Mouse (Mus musculus) mouse trophoblast stem cell (cell line): Measurements from ENCODE around the gene Casp7.
"Not testable (repeated sequence)": the region's sequence is repeated elsewhere in the genome, so short reads cannot be mapped to it uniquely, and the experiment has no call there.

ENCODE experiments used
- in situ Hi-C, 2 experiments: fragments of 300-500 bp; cut with MseI, MboI; formaldehyde crosslinking; loops; 2 replicates in 1 of 2; 3 replicates in 1 of 2; pipeline ENCODE4 v1.15.1; 2025

Casp7 gene

DNA sequence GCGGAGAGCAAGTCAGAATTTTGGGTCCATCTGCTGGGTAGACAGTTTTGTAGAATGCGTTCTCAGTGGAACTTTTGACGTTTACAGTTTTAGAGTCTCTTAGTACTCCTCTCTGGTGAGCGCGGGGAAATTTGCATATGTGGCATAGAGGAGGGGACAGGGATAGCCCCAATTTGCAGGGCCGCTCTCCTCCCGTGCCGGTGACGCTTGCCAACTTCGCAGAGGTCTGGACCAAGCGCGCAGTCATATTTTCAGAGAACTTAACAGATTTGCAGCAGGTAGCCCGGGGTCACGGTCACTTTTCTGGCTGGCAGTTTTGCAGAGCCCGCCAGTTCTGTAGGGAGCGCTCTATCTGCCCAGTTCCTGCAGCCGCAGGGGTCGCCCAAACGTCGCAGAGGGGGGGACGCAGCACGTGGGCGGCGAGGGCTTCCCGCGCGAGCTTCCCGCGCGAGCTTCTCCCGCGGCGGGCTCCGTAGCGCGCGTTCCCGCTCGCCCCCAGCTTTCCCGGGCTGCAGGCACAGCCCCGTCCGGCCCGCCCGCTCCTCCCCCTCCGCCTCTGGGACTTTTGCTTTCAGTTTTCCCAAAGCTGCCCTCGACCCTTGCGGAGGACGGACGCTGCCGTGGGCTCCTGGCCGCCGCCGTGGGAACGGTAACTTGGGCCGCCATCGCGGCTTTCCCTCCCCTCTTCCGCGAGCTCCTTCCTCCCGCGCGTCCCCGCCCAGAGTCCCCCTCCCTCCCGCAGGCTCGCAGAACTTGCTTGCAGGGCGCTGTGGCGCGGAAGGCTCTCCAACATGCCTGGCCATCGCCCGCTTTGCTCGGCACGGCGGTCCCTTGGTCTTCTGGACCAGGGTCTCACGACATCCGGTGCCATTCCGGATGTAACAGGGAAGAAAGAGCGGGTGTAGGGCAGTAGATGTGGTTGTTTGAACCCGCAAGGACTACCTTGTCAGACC lies at the start of gene Casp7:
TSS of gene Casp7 (plus strand) at position 461 of the 953 bp plus-strand sequence.
- in situ Hi-C loops: no loop called here

DNA sequence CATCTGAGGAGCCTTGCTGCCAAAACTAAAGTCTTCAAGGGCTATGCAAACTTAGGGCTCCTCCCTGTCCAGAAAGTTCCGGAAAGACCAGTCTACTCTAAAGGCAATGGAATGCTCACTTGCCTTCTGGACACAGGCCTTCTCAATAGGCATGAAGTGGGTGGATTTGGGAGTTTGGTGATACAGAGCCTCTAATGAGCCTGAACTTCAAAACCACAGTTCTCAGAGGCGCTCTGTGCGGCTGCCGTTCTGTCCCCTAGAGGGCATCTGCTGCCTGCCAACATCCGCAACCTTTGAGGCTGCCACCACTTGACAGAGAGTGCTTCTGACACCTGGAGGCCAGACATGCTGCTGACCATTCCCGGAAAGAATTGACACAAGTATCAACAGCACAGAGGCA lies 47.6 kb upstream of the Casp7 start:
- in situ Hi-C loops: no loop called here

DNA sequence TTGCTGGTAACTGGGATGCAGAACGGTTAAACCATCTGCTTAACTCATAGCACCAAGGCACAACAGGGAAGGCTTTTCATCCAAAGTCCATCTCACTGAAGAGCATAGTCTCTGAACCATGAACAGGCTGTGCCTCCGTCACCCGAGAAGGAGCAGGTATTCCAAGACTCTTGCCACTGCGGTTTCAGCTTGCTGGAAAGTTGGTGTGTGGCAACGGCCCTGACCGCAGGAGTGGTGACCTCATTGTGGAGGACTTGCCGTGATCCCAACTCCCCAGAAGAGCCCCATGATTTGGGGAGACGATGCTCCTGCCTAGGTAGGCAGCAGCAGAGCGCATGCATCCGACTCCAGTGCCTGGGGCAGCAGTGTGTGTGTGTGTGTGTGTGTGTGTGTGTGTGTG lies 43.2 kb upstream of the Casp7 start:
- in situ Hi-C loops: no loop called here

DNA sequence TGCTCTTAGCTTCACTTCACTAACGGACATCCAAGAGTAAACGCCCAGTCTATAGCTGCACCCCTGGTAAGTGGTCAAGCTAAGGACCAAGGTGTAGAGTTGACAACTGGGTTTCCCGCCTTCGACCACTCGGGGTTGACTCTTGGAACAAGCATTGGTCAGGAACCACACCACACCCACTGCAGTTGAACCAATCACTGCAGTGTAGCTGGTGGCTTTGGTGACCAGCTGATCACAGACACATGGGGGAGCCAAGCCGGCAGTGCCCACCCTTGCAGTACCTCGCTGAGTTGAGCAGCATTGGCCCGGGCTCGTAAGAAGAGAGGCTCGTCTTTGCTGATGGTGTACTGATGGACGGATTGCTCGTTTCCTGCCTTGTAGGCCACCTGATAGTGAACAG lies 41.7 kb upstream of the Casp7 start:
- in situ Hi-C loops: no loop called here

DNA sequence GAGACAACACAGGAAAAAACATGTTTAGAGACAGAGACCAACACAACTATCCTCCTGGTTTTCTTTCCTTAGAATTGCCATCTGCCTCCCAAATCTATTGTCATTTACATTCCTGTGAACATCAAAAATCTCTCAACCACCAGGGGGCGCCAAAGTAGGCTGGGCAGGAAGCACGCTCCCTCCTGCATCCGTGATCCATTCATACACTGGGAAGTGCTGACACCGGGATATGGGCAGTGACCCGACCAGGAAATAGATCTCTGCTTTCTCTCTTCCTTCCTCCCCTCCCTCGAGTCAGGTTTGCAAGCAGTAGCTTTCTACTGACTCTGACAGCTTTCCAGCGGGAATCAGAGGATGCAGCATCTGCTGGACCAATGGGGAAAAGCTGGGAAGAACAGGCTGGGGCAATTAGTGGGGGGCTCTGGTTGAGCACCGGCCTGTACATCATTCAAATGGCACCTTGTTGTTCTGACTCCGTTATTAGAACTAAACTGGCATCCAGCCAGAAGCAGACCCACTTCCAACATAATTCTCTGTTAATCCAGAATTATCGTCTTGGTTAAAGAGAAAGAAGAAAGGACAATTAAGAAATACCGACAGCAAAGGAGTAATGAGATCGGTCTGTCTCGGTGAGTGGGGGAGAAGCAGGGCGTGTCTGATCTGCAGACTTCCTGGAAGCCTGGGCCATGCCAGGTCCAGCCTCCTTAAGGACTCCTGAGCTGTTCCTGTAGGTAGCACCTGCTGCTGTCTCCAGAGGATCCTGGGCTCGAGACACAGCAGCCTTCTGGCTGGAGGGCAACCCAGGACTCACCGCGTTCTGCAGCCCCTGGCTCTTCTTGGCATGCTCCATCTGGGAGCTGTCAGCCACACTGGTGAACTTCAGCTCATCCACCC lies 40.2 kb upstream of the Casp7 start:
- in situ Hi-C loops: no loop called here

DNA sequence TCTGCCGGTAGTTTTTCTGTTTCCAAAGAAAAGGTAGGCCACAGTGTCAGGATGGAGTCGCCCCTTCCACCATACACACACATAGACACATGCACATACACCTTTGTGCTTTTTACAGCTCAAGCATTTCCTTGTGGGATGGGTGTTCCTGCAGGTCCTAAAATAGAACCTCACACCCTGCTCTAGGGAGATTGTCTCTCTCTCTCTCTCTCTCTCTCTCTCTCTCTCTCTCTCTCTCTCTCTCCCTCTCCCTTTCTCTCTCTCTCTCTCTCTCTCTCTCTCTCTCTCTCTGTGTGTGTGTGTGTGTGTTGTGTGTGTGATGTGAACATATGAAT lies 39.6 kb upstream of the Casp7 start:
- in situ Hi-C loops: not testable (repeated sequence)

DNA sequence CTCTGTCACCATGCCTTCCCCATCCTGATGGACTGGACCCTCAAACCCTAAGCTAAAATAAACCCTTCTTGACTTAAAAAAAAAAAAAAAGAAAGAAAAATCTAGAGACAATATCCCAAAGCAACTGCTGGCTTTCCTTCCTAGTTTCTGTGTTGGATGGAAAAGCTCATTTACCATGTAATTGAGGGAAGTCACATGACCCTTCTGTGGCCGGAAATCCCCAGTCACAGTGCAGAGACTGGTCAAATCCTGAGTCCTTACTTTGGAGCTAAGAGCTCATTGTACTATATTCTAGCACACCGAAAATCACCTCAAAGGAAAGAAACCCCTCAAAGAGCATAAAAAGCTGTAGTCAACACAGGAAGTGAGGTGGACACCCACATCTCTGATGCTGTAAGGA lies 38.0 kb upstream of the Casp7 start:
- in situ Hi-C loops: no loop called here

DNA sequence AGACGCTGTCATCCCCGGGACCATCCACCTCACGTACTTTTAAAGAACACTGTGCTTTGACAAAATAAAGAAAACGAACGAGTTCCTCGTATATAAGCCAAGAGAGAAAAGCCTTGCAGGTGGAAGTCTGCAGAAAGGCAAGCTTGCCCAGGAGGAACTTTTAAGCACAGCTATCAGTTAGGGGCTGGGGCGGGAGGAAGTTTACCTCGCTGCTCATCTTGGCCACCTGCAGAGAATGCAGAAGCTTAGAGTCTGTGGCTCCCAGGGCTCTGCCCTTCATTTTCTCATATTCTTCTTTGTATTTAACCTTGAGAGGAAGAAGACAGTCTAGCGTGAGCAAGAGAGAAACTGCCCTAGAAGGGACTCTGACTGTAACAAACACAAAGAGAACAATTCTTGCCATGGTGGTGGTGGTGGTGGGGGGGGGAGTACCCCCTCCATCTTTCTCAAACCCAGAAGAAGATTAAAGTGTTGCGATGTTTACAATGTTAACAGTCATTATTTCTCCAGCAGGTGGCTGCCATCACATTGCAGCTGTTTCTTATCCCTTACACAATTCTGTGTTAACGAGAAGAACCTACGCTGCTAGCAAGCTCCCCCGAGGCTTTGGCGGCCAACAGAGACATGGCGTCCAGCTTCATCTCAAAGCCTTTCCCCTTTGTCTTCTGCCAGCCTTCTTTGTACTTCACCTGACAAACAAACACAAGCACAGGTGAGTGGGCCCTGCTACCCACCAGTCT lies 33.0 kb upstream of the Casp7 start:
- in situ Hi-C loops: no loop called here

DNA sequence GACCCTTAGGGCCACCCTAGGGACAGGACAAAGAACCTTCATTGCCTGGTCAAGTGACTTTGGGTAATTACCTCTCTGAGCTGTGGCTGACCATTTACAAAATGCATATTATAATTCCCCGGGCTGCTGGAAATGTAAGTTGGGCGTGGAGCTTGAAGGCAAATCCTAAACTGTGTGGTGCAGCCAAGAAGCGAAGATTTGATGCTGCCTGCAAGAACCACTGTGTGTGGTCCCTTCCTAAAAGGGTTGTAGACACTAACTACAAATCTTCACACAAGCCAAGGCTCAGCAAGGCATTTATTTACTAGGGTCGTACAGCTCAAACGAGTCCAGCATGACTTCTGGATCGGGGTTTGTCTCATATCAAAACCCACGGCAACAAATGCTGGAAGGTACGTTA lies 32.4 kb upstream of the Casp7 start:
- in situ Hi-C loops: no loop called here

DNA sequence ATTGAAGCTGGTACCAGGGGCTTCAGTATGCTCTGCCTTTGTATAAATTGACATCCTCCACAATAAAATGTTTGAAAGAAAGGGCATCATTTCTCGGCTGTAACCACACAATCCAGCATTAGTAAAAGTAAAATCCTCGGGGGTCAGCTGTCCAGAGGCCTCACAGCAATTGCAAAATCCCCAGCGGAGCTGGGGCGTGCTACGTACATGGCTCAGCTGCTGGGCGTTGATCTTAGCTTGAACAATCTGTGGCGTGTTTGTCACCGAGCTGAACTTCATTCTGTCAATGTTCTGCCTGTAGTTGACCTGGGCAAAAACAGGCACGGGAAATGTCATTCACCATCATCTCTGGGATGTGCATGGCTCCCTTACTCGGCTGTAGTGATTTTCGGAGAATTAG lies 30.8 kb upstream of the Casp7 start:
- in situ Hi-C loops: no loop called here

DNA sequence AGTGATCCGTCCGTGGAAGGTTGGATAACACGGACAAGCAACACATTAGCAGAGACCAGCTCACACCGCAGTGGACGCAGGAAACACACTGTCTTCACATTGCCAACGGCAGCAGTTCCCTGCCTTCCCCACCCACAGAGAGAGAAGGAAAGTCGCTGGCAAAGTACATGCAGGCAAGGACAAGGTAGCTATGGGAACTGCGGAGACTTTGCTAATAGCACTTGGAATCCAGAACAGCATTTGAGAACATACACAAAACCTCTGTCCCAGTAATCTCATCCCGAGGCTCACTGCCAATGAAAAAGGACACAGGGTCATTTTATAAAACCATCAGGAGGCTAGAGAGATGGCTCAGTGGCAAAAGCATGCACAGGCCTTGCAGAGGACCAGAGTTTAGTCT lies 30.3 kb upstream of the Casp7 start:
- in situ Hi-C loops: no loop called here

DNA sequence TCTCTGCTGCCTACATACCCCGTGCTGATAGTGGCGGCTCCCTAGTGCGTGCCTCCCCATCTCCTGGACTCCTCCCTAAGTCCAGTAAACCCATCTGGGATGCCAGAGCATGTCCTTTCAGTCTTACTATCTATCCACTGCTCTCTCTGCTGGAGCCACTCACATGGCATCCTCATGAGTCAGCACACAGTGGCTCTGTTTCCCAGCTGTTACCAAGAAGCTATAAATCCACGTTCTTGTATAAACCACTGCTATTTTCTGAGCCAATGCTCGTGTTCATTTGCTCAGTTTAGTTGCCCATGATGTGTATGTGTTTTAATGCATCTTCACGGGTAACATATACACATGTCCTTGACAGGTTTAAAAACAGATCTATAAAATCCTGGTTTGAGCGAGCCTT lies 29.2 kb upstream of the Casp7 start:
- in situ Hi-C loops: no loop called here

DNA sequence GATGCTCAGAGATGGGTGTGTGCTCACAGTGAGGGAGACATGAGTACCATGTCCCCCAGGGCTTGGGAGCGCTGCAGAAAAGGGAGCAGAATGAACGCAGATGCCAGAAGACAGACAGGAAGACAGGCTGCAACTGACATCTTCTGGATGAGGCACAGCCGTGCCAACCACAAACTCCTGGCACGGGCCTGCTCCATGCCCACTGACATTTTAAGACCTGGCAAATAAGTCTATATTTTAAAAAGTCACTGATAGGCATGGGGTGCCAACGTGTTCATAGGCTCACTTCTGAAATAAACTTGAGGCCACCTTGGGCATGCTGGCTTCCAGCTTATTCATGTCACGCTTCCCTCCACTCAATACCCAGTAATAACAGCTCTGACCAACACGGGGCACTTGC lies 28.0 kb upstream of the Casp7 start:
- in situ Hi-C loops: no loop called here

DNA sequence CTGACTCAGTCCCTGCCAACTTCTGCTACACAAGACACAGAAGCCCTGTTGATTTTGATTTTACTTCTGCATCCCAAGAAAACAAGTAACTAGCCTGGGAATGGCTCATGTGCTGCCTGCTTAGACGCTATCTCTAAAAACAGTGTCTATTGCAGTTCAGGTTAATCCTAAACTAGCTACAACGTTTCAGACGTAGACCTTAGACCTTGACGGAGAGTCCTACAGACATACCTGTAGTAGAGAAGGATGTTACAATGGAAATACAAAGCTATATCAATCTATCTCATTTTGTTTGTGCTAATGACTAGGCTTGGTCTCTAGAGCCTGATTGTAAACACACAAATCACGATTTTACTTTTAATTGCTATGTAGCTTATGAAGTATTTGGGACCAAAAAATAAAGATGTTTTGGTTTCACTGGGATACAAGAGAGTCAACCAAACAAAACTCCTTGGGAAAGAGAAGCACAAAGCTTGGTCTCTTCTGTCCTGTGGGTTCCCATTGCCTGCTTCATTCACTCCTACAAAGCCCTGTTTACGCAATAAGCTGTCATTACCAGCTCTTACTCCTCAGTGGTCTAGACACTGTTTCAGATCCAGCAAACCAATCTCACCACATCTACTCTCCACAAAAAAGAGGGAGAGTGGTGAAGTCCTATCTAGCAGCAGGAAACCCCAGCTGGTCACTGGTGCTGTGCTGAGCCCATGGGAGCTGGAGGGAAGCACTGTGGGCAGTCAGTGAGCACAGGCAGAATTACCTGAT lies 26.4 kb upstream of the Casp7 start:
- in situ Hi-C loops: no loop called here

DNA sequence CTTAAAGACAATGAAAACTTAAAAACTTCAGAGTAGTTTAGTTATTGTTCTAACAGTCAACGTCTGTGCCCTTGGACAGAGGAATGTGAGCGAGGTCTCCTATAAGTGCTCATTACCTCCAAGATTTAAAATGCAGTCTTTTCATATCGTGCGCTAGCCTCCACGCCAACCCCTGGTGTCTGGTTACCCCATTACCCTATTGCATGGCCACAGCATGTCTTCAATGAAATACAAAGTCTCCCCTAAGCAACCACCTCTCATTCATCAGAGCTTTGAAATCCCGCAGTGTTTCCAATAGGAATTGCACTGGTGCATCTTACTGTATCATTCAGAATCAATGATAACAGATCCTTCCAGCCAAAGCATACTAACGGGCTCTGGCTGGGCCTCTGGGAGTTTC lies 24.7 kb upstream of the Casp7 start:
- in situ Hi-C loops: no loop called here

DNA sequence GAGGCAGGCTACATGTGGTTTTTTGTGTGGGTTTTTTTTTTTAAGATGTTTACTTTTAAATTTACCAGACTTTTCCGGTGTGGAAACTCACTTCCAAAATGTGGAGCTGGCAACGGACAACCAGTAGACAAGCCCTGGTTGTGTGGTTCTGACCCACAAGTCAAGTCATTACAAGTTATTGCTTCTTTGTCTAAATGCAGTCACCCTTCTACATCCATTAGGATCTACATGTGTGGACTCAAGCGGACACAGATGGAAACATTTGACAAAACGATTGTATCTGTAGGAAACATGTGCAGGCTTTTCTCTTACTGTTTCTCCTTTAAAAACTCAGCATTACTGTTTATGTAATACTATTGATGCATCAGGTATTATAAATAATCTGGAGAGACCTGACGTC lies 23.7 kb upstream of the Casp7 start:
- in situ Hi-C loops: no loop called here

DNA sequence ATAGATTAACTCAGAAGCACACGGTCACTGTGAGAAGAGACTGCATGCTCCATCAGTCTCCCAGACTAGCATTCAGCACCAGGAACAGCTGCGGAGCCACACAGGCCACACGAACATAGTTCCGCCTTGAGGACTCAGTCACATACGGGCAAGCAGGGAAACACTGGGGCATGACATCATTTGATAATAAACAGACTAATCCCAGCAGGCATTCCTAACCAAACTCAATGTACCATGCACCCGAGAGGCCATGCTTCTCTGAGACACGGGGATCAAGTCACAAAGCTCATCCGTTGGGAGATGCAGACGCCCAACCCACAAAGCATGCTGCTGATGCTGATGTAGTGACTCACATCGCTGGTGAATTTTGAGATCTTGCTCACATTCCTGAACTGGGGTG lies 22.9 kb upstream of the Casp7 start:
- in situ Hi-C loops: no loop called here

DNA sequence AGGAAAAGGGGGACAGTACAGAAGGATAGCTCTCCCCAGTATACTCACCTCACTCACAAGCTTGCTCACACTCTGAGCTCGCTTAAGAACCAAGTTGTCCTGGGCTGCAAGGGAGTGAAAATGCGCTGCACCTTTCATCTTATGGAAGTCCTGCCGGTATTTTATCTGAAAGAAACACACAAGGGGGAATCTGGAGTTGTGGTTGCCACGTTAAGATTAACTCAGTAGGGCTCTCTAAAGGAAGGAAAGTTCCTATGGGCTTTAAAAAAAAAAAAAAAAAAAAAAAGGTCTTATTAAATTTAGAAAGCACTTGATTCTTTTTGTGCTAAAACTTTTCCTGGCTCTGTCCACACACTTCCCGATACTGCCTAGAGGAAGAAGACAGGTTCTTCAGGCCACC lies 18.9 kb upstream of the Casp7 start:
- in situ Hi-C loops: no loop called here

DNA sequence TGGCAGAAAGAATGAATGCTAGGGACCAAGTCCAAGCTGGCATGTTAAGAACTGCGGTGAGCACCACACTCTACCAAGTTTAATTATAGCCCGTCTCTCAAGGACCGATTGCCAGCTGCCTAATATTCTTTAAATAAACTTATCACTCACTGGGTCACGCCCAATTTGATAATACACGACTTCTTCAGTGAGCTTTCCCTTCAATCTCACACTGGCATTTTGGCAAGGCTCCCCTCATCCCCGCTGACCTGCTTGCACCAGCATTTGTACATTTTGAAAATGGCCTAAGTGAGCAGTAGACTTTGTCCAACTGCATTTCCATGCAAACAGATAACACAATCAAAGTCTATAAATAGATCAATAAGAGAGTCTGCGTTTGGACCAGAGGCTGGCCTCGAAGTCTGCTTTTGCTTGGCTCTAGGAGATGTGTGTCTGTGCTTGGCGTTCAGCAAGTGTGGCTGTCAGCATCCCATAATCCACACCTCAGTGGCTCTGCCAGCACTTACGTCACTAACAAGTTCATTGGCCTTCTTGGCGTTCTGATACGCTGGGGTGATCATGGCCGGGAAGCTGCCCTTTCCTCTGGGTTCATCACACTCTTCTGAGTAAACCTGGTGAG lies 18.3 kb upstream of the Casp7 start:
- in situ Hi-C loops: no loop called here

DNA sequence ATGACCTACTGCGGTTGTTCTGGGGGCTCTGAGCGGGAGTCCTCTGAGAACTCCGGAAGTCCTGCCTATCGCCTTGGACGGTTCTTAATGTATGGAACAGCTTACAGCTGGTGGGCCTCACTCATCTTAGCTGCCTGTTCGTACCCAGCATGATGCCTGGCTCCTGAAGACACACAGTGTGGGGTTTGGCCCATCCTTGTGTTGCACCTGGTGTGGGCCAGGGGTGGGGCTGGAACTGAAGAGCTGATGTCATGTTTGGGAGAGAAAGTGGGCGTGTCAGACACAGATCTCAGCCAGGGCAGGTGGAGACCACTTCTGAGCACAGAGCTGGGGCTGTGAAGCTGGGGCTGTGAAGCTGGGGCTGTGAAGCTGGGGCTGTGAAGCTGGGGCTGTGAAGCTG lies 16.6 kb upstream of the Casp7 start:
- in situ Hi-C loops: no loop called here

DNA sequence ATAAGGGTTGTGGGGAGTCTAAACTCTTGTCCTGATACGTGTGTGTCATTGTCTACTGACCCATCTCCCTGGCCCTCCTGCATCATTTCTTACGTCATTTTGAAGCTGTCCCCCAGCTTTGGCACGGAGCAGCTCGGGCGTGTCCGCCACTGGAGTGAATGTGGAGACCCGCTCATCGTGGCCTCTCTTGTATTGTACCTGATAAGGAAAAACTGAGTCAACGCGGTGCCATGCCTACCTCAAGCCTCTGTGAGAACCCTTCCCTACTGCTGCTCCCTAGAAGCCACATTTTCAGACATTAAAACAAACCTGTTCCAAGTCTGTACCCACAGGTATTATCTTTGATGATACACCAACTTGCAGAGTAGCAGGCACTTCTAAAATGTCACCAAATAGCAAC lies 15.5 kb upstream of the Casp7 start:
- in situ Hi-C loops: no loop called here
